Mouse (Mus musculus): ENCODE results near the gene Zbtb32.

GRCm38 (mm10) chr7:30625530-30626384, 27.0 kb upstream of the Zbtb32 start, which contains the start of gene Cox6b1:
- TF ChIP-seq POLR2A (IDR thresholded peaks at IDR 0.05; ENCODE audit: low read depth, low read length) (0 out of 2 replicates have a peak, but pooled peaks have one; percentile 24), CTCF (IDR thresholded peaks at IDR 0.05; ENCODE audit: extremely low read depth, insufficient read depth, insufficient read length, insufficient replicate concordance) (no peak)

Measured in spleen, adult 2 months (tissue).